Mouse (Mus musculus): ENCODE measurements around the gene Lztfl1. TPM values are rescaled to one million over a fixed set of nuclear protein-coding genes. Genes with fewer than 3 reads are reported as not detected.
"Not testable (repeated sequence)": the region's sequence is repeated elsewhere in the genome, so short reads cannot be mapped to it uniquely, and the experiment has no call there.

Lztfl1 gene
- total RNA-seq, 2 experiments from 2014 or later = 65.2 to 74.3 TPM

- DNase-seq (ENCODE audit: low spot score in 2 of 2) = no peak
Observed at GRCm38 (mm10) chr9:123683704-123684103, 33.8 kb downstream of the Lztfl1 start.

GRCm38 (mm10) chr9:123679198-123679597 lies 38.3 kb downstream of the Lztfl1 start:
- no peak for DNase-seq (ENCODE audit: low spot score in 2 of 2)

GRCm38 (mm10) chr9:123678327-123679105 lies 39.0 kb downstream of the Lztfl1 start, which contains the start of the genes Ccr9 and Slc6a20a:
Gene Ccr9, plus strand, starts transcription at chr9:123678439.
Gene Slc6a20a, minus strand, starts transcription at chr9:123678885.
- peak in 1 of 2 experiments; percentile 9 for DNase-seq (ENCODE audit: low spot score in 2 of 2)

- DNase-seq (ENCODE audit: low spot score in 2 of 2) = peak; percentile 21 to 44
Observed at GRCm38 (mm10) chr9:123665645-123666044, 51.9 kb downstream of the Lztfl1 start.

- not testable (repeated sequence) for DNase-seq (ENCODE audit: low spot score in 2 of 2)
Observed at GRCm38 (mm10) chr9:123659986-123660676, 57.4 kb downstream of the Lztfl1 start.

GRCm38 (mm10) chr9:123658981-123659380 lies 58.5 kb downstream of the Lztfl1 start:
- DNase-seq (ENCODE audit: low spot score in 2 of 2) = no peak

GRCm38 (mm10) chr9:123657457-123657856 lies 60.0 kb downstream of the Lztfl1 start:
- DNase-seq (ENCODE audit: low spot score in 2 of 2) = no peak

- DNase-seq (ENCODE audit: low spot score in 2 of 2) = no peak
Observed at GRCm38 (mm10) chr9:123651369-123651768, 66.1 kb downstream of the Lztfl1 start.

GRCm38 (mm10) chr9:123649785-123650511 lies 67.5 kb downstream of the Lztfl1 start:
- no peak for DNase-seq (ENCODE audit: low spot score in 2 of 2)

Other genes starting within 250 kb of the Lztfl1 start
- gene Limd1, start 239.0 kb downstream of the Lztfl1 start, total RNA-seq (2021) = 1 to 10 TPM; 5.9 to 6.4 TPM
- gene Sacm1l, start 187.9 kb downstream of the Lztfl1 start, total RNA-seq (2021) = 10 to 100 TPM; 69.3 to 70.2 TPM
- gene Slc6a20b, start 85.1 kb downstream of the Lztfl1 start, total RNA-seq (2021) = under 1 TPM; 0.52 to 0.53 TPM
- gene Ccr9, start 39.3 kb downstream of the Lztfl1 start, total RNA-seq (2021) = under 1 TPM; 0.16 to 0.33 TPM
- gene Slc6a20a, start 38.8 kb downstream of the Lztfl1 start, total RNA-seq (2021) = 10 to 100 TPM; 25.2 to 28.1 TPM
- not detected for gene Cxcr6, start 88.8 kb upstream of the Lztfl1 start, total RNA-seq (2021)
- 10 to 100 TPM; 25.7 to 25.8 TPM for gene Fyco1, start 134.2 kb upstream of the Lztfl1 start, total RNA-seq (2021)
- not detected for gene Xcr1, start 144.3 kb upstream of the Lztfl1 start, total RNA-seq (2021)